Mouse (Mus musculus) kidney, adult 2 months (tissue): ENCODE results near the gene Kif3c. TPM values are rescaled to one million over a fixed set of nuclear protein-coding genes. Genes with fewer than 3 reads are reported as not detected.
A peak's percentile ranks its signal among the peaks of the same experiment; 100 is the strongest.

Experiments used
- DNase-seq: peaks from one replicate; pipeline ENCODE4 v3.0.0; 2021
- H3K27ac ChIP-seq: fragments of 200-500 bp; 2 replicates; pipeline ENCODE4 v1.5.1; 2012; ENCODE audit warnings: low read depth, low read length, control low read depth, inconsistent platforms; ENCODE audit not compliant: insufficient read depth
- H3K27me3 ChIP-seq: fragments of 200-500 bp; replicated peaks from 2 replicates; pipeline ENCODE4 v1.6.1; 2012; ENCODE audit warnings: mild to moderate bottlenecking, moderate library complexity, low read length, inconsistent platforms; ENCODE audit not compliant: control insufficient read depth, insufficient read depth
- H3K36me3 ChIP-seq: fragments of 200-500 bp; 2 replicates; pipeline ENCODE4 v1.6.1; 2012; ENCODE audit warnings: mild to moderate bottlenecking, moderate library complexity, low read length, inconsistent platforms; ENCODE audit not compliant: control insufficient read depth, insufficient read depth
- H3K4me1 ChIP-seq: fragments of 200-500 bp; 2 replicates; pipeline ENCODE4 v1.6.1; 2011; ENCODE audit warnings: low read length; ENCODE audit not compliant: control insufficient read depth, insufficient read depth
- H3K4me3 ChIP-seq: fragments of 200-500 bp; 2 replicates; pipeline ENCODE4 v1.5.1; 2011; ENCODE audit warnings: mild to moderate bottlenecking, low read depth, low read length, control low read depth; ENCODE audit not compliant: insufficient read depth
- CTCF ChIP-seq: fragments of 200-500 bp; conservative IDR thresholded peaks from 2 replicates; pipeline ENCODE4 v1.5.1; 2011; ENCODE audit warnings: low read depth, mild to moderate bottlenecking, control low read depth, low read length, moderate library complexity, mixed read lengths; ENCODE audit not compliant: insufficient read depth, insufficient read length
- POLR2A ChIP-seq: fragments of 200-500 bp; IDR thresholded peaks from one replicate; pipeline ENCODE4 v1.6.1; 2011; ENCODE audit warnings: low read depth, low read length, control low read depth
- WGBS: fragments of 180-500 bp; shearing (Covaris S2); methylation state at CpG from one replicate; pipeline ENCODE4 v1.1.7; 2018; 5-methylcytosine and 5-hydroxymethylcytosine counted together
- polyA plus RNA-seq: library from polyadenylated mRNA; depleted of rRNA; stranded (reverse); fragments of >200 nt; gene quantifications from 2 replicates; pipeline ENCODE4 v1.2.3, GENCODE M21; 2012

Gene Kif3c
- polyA plus RNA-seq, 1 experiment: 5.7 TPM

DNA sequence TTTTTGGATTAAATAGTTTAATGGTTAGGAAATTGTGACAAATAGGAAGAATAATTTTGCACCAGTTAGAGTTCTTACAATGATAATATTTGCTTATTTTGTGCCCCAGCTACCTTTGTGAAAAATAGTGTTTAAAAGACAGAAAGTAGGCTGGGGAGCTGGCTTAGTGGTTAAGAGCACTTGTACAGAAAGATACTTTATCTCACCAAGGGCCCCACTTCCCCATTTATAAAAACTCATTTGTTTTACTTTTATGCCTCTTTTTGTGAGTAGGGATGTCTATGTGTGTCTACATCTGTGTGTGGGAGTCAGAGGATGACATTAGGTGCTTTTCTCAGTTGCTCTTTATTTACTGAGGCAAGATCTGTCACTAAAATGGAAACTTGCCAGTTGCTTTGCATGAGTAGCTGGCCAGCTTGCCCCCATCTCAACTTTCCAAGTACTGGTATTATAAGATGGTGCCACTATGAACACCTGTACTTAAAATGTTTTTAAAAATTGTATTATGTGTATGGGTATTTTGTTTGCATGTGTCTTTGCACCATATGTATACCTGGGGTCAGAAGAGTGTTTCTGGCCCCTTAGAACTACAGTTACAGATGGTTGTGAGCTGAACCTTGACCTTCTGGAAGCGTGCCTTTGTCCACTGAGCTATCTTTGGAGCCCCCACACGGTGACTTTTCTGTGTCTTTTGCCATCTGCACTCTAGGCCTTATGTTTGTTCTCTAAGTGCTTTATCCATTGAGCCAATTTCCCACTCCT, 64.9 kb downstream of the Kif3c start:
- Histone ChIP-seq H3K27ac (no peak overlapping the region), H3K36me3 (no peaks in the 10 kb centered on the region), H3K4me1 (peaks cover 8% of the 10 kb centered on the region; the same call in 1 of the 2 replicates), H3K4me3 (no peak overlapping the region), H3K27me3 (no peaks in the 10 kb centered on the region)
- DNase-seq: peak; percentile 57
- WGBS: 27% methylated on average over 2 of the region's 2 CpGs
- TF ChIP-seq POLR2A (no peak), CTCF (no peak)

DNA sequence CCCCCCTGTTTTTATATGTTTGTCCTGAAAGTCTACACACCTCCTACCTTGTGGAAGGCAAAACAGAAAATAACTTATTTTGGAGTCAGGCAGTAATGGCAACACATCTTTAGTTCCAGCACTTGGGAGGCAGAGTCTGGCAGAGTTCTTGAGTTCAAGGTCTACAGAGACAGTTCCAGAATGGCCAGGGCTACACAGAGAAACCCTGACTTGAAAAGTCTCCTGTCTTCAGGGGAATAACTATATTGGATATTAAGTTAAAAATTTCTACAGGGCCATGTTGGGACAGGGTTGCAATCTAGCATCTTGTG, 65.5 kb downstream of the Kif3c start:
- Histone ChIP-seq H3K27ac (no peak overlapping the region), H3K36me3 (no peaks in the 10 kb centered on the region), H3K4me3 (no peak overlapping the region), H3K27me3 (no peaks in the 10 kb centered on the region), H3K4me1 (peaks cover 8% of the 10 kb centered on the region; the same call in 1 of the 2 replicates)
- DNase-seq: peak; percentile 57
- TF ChIP-seq POLR2A: no peak
- no peak for TF ChIP-seq CTCF

DNA sequence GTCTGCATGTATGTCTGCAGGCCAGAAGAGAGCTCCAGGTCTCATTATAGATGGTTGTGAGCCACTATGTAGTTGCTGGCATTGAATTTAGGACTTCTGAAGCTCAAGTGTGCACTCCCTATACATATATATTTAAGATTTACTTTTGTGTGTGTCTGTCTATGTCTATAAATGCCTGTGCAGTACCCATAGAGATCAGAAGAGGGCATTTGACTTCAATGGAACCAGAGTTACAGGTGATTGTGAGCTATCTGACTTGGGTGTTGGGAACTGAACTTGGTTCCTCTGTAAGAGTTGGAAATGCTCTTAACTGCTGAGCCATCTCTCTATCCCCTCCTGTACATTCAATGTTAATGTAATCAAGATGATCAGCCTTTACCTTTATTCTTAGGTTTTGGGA, 66.1 kb downstream of the Kif3c start:
- Histone ChIP-seq H3K27me3 (no peaks in the 10 kb centered on the region), H3K36me3 (no peaks in the 10 kb centered on the region), H3K4me1 (peaks cover 8% of the 10 kb centered on the region; the same call in 1 of the 2 replicates), H3K4me3 (no peak overlapping the region), H3K27ac (no peak overlapping the region)
- DNase-seq: no peak
- no peak for TF ChIP-seq CTCF

DNA sequence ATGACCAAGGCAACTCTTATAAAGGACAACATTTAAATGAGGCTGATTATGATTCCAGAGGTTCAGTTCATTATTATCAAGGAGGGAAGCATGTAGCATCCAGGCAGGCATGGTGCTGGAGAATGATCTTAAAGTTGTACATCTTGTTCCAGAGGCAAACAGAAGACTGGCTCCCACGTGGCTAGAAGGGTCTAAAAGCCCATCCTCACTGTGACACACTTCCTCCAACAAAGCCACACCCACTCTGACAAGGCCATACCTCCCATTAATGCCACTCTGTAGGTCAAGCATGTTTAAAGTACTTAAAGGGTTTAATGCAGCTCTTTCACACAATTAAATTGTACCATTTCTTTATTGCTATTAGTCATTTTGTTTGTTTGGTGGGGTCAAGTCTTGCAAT, 68.8 kb downstream of the Kif3c start:
- H3K4me3 ChIP-seq: no peak overlapping the region
- TF ChIP-seq CTCF: no peak
- no peak for TF ChIP-seq POLR2A
- H3K36me3 ChIP-seq: no peaks in the 10 kb centered on the region
- H3K27me3 ChIP-seq: no peaks in the 10 kb centered on the region
- H3K27ac ChIP-seq: no peak overlapping the region
- DNase-seq: no peak
- peaks cover 12% of the 10 kb centered on the region for H3K4me1 ChIP-seq
- 53% methylated on average over 1 of the region's 1 CpGs for WGBS

DNA sequence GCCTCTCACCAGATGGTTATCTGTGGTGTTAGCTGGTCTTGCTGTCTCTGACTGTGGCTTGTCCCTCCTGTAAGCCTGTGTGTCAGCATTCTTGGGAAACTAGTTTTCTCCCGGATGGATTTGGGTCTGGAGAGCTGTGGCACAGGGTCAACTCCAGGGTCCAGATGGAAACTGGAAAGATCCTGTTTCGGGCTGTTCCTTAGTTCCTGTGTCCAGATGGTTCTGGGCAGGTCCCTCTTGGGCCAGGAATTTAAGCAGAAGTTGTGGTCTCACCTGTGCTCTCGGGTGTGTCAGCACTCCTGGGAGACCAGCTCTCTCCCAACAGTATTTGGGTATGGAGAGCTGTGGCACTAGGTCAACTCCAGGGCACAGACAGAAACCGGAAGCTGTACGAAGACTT, 71.5 kb downstream of the Kif3c start:
- no peaks in the 10 kb centered on the region for H3K36me3 ChIP-seq
- no peak overlapping the region for H3K4me3 ChIP-seq
- H3K27ac ChIP-seq: no peak overlapping the region
- H3K27me3 ChIP-seq: no peaks in the 10 kb centered on the region
- peak; percentile 34 for DNase-seq
- WGBS: 60% methylated on average over 5 of the region's 5 CpGs
- peaks cover 6% of the 10 kb centered on the region; the same call in 1 of the 2 replicates for H3K4me1 ChIP-seq
- TF ChIP-seq CTCF: no peak
- TF ChIP-seq POLR2A: no peak

DNA sequence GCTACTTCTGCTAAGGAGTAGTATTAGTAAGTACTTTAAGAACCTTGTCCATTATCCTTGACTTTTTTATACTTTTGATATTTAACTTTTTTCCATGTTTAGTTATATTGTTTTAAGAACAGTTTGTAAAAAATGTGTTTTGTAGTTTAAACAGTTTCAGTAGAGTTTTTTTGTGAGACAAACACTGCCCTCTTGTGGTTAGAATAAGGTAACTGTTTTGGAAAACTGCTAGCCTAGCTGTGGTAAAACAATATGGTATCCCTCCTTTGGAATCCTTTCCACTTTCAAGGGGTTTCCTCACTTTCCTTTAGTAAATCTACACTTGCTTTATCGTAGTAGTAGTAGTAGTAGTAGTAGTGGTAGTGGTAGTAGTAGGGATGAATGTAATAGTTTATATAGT, 72.9 kb downstream of the Kif3c start:
- Histone ChIP-seq H3K27ac (no peak overlapping the region), H3K27me3 (no peaks in the 10 kb centered on the region), H3K36me3 (no peaks in the 10 kb centered on the region), H3K4me3 (no peak overlapping the region), H3K4me1 (peaks cover 6% of the 10 kb centered on the region; the same call in 1 of the 2 replicates)
- DNase-seq: no peak
- TF ChIP-seq POLR2A (no peak), CTCF (0 out of 2 replicates have a peak, but pooled peaks have one; percentile 7)
- 96% methylated on average over 1 of the region's 1 CpGs for WGBS

DNA sequence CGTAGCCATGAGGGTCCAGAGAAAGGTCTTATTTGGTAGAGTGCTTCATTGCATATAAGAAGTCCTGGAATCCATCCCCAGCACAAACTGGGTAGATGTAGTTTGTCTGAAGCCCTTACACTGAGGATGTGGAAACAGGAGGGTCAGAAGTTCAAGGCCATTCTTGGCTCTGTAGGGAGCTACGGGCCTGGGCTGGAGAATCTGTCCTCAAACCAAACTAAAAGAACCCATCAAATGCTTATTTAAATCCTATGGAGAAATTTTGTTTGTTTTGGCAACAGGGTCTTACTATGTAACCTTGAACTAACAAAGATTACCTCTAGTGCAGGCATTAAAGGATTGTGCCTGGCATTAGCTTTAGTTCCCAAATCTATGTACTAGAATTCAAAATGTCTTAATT, 76.0 kb downstream of the Kif3c start:
- Histone ChIP-seq H3K4me3 (no peak overlapping the region), H3K27ac (no peak overlapping the region), H3K4me1 (peaks cover 6% of the 10 kb centered on the region; the same call in 1 of the 2 replicates), H3K27me3 (no peaks in the 10 kb centered on the region), H3K36me3 (no peaks in the 10 kb centered on the region)
- no peak for TF ChIP-seq CTCF
- TF ChIP-seq POLR2A: no peak
- 69% methylated on average over 2 of the region's 2 CpGs for WGBS
- no peak for DNase-seq
